In genomic region chr17:26893492-26893891, GRCm38 (mm10) we compare ENCODE assay signal across 17 mouse cellular contexts. TPM values are rescaled to one million over a fixed set of nuclear protein-coding genes. Genes with fewer than 3 reads are reported as not detected.
DNase-seq lines count a peak whose midpoint lies in the region; ATAC-seq and TF ChIP-seq lines count a peak whose summit lies in the region.
"Had no signal": no experiment of that assay in that cellular context is flagged by ENCODE, and none has a peak within 500 bp of the region (broad histone marks: within the 10 kb centered on the region; RNA-seq: fewer than 3 reads in every experiment).

No protein-coding gene starts in this region.

- DNase-seq in heart, postnatal 25 days (ENCODE audit: low spot score), result no peak
- no peak for DNase-seq in forebrain, postnatal 0 days
- DNase-seq: cerebellum, adult 9-10 months; embryo, embryonic 11 days; kidney, adult 18-20 months; thymus, postnatal 36 days had no signal

- H3ac ChIP-seq in myocyte (ENCODE audit: control insufficient read depth, insufficient read length), result no peak overlapping the region

- H3K4me1 ChIP-seq in heart, embryonic 12.5 days (replicated peaks), result peaks cover 48% of the 10 kb centered on the region
- peaks cover 24% of the 10 kb centered on the region for H3K4me1 ChIP-seq in neural tube, embryonic 13.5 days (replicated peaks)
- peaks cover 23% of the 10 kb centered on the region for H3K4me1 ChIP-seq in neural tube, embryonic 15.5 days
- H3K4me1 ChIP-seq in forebrain, postnatal 0 days (ENCODE audit: insufficient read depth), result peaks cover 26% of the 10 kb centered on the region
- peaks cover 16% of the 10 kb centered on the region for H3K4me1 ChIP-seq in midbrain, embryonic 15.5 days

- TF ChIP-seq CTCF in forebrain, postnatal 0 days (IDR thresholded peaks at IDR 0.05; ENCODE audit: low read depth), result no peak

- intact Hi-C loops in heart, postnatal 25 days (cut with DNase I), result no loop called here

- 41% methylated on average over 6 of the region's 6 CpGs for WGBS in heart, embryonic 12.5 days
- WGBS in neural tube, embryonic 13.5 days, result 60% methylated on average over 6 of the region's 6 CpGs
- 60% methylated on average over 6 of the region's 6 CpGs for WGBS in neural tube, embryonic 15.5 days
- 31% methylated on average over 6 of the region's 6 CpGs for WGBS in forebrain, postnatal 0 days
- 49% methylated on average over 6 of the region's 6 CpGs for WGBS in midbrain, embryonic 15.5 days

- no peaks in the 10 kb centered on the region for H3K36me3 ChIP-seq in heart, embryonic 12.5 days
- H3K36me3 ChIP-seq in neural tube, embryonic 13.5 days, result no peaks in the 10 kb centered on the region
- H3K36me3 ChIP-seq in neural tube, embryonic 15.5 days, result no peaks in the 10 kb centered on the region
- no peaks in the 10 kb centered on the region for H3K36me3 ChIP-seq in forebrain, postnatal 0 days (ENCODE audit: insufficient read depth)
- H3K36me3 ChIP-seq in myocyte (ENCODE audit: control insufficient read depth, insufficient read depth), result no peaks in the 10 kb centered on the region
- H3K36me3 ChIP-seq in midbrain, embryonic 15.5 days (replicated peaks), result no peaks in the 10 kb centered on the region
- H3K36me3 ChIP-seq: hindbrain, embryonic 12.5 days had no signal

- H3K4me2 ChIP-seq in heart, embryonic 12.5 days, result 0 out of 2 replicates have a peak overlapping the region, but pooled peaks have one; percentile 48
- H3K4me2 ChIP-seq in neural tube, embryonic 13.5 days, result no peak overlapping the region
- H3K4me2 ChIP-seq in neural tube, embryonic 15.5 days, result no peak overlapping the region
- H3K4me2 ChIP-seq in forebrain, postnatal 0 days (ENCODE audit: low read depth), result no peak overlapping the region
- H3K4me2 ChIP-seq in myocyte (ENCODE audit: low read depth), result peak overlapping the region; percentile 62
- no peak overlapping the region for H3K4me2 ChIP-seq in midbrain, embryonic 15.5 days
- H3K4me2 ChIP-seq: liver, embryonic 11.5 days had no signal

- H3K4me3 ChIP-seq in heart, embryonic 12.5 days, result no peak overlapping the region
- H3K4me3 ChIP-seq in neural tube, embryonic 13.5 days, result no peak overlapping the region
- H3K4me3 ChIP-seq in neural tube, embryonic 15.5 days (replicated peaks), result no peak overlapping the region
- no peak overlapping the region for H3K4me3 ChIP-seq in forebrain, postnatal 0 days (ENCODE audit: low read depth, low read length)
- H3K4me3 ChIP-seq in myocyte, result no peak overlapping the region
- no peak overlapping the region for H3K4me3 ChIP-seq in midbrain, embryonic 15.5 days
- H3K4me3 ChIP-seq: hindbrain, embryonic 12.5 days; megakaryocyte, embryonic 14.5 days had no signal

- no peaks in the 10 kb centered on the region for H3K79me2 ChIP-seq in myocyte (ENCODE audit: control insufficient read depth, insufficient read depth)

- TF ChIP-seq POLR2A in myocyte (IDR thresholded peaks at IDR 0.05; ENCODE audit: insufficient read length, low read depth), result no peak

- peak overlapping the region; percentile 32; the same call in 1 of the 2 replicates for H3K9ac ChIP-seq in heart, embryonic 12.5 days
- H3K9ac ChIP-seq in neural tube, embryonic 13.5 days, result no peak overlapping the region
- no peak overlapping the region for H3K9ac ChIP-seq in neural tube, embryonic 15.5 days (replicated peaks)
- no peak overlapping the region for H3K9ac ChIP-seq in forebrain, postnatal 0 days
- H3K9ac ChIP-seq in midbrain, embryonic 15.5 days, result no peak overlapping the region

- no peak for ATAC-seq in heart, embryonic 12.5 days (ENCODE audit: insufficient number of reproducible peaks, low FRiP score)
- ATAC-seq in neural tube, embryonic 13.5 days (ENCODE audit: low read depth), result no peak
- ATAC-seq in neural tube, embryonic 15.5 days (ENCODE audit: low FRiP score), result no peak
- ATAC-seq in forebrain, postnatal 0 days, result peak; percentile 21; the same call in 1 of the 2 replicates
- no peak for ATAC-seq in midbrain, embryonic 15.5 days (replicated peaks)

- no peaks in the 10 kb centered on the region for H3K9me3 ChIP-seq in heart, embryonic 12.5 days (replicated peaks)
- H3K9me3 ChIP-seq in neural tube, embryonic 13.5 days, result no peaks in the 10 kb centered on the region
- no peaks in the 10 kb centered on the region for H3K9me3 ChIP-seq in neural tube, embryonic 15.5 days (replicated peaks)
- H3K9me3 ChIP-seq in forebrain, postnatal 0 days (ENCODE audit: low read length), result no peaks in the 10 kb centered on the region
- no peaks in the 10 kb centered on the region for H3K9me3 ChIP-seq in midbrain, embryonic 15.5 days
- H3K9me3 ChIP-seq: hindbrain, embryonic 12.5 days had no signal

- peak overlapping the region; percentile 86 for H3K27ac ChIP-seq in heart, embryonic 12.5 days (ENCODE audit: poor library complexity, severe bottlenecking)
- H3K27ac ChIP-seq in neural tube, embryonic 13.5 days (replicated peaks), result 0 out of 2 replicates have a peak overlapping the region, but pooled peaks have one; percentile 10
- H3K27ac ChIP-seq in neural tube, embryonic 15.5 days (replicated peaks), result no peak overlapping the region
- H3K27ac ChIP-seq in forebrain, postnatal 0 days (ENCODE audit: low read depth, low read length), result no peak overlapping the region
- H3K27ac ChIP-seq in midbrain, embryonic 15.5 days, result no peak overlapping the region
- H3K27ac ChIP-seq: hindbrain, embryonic 12.5 days had no signal

- H3K27me3 ChIP-seq in heart, embryonic 12.5 days (replicated peaks), result no peaks in the 10 kb centered on the region
- H3K27me3 ChIP-seq in neural tube, embryonic 13.5 days, result peaks cover 7% of the 10 kb centered on the region; the same call in 1 of the 2 replicates
- peaks cover 4% of the 10 kb centered on the region; the same call in 1 of the 2 replicates for H3K27me3 ChIP-seq in neural tube, embryonic 15.5 days (replicated peaks)
- no peaks in the 10 kb centered on the region for H3K27me3 ChIP-seq in forebrain, postnatal 0 days (ENCODE audit: insufficient read depth, low read length)
- H3K27me3 ChIP-seq in myocyte (ENCODE audit: control insufficient read depth, insufficient read depth, insufficient read length), result peaks cover 7% of the 10 kb centered on the region
- peaks cover 5% of the 10 kb centered on the region; the same call in 1 of the 2 replicates for H3K27me3 ChIP-seq in midbrain, embryonic 15.5 days (replicated peaks)
- H3K27me3 ChIP-seq: CH12.LX had no signal

RNA-seq across cellular contexts. Expression of gene Kifc5b, which starts 23.4 kb away (rescaled TPM):
- polyA plus RNA-seq in heart, embryonic 12.5 days (2016; fragmentation: Nextera tagmentation; extraction: Ambion mirVana), result 5.2 and 5.7 TPM in 2 replicates
- total RNA-seq in heart, postnatal 25 days (2021), result under 1 TPM; 0.44 to 0.48 TPM
- 2.5 and 3.2 TPM in 2 replicates for polyA plus RNA-seq in neural tube, embryonic 13.5 days (2015; fragmentation: Nextera tagmentation; extraction: Ambion mirVana)
- polyA plus RNA-seq in neural tube, embryonic 15.5 days (2015; fragmentation: Nextera tagmentation; extraction: Ambion mirVana), result 2.3 and 3.5 TPM in 2 replicates
- total RNA-seq in forebrain, postnatal 0 days (2014; rRNA removed), result 1.0 and 3.3 TPM in 2 replicates
- polyA plus RNA-seq in forebrain, postnatal 0 days (2015; fragmentation: Nextera tagmentation; extraction: Ambion mirVana), result 0.74 and 1.5 TPM in 2 replicates
- polyA plus RNA-seq in myocyte (2012; fragmentation: generic; extraction: Trizol), result 15.4 TPM
- polyA plus RNA-seq in midbrain, embryonic 15.5 days (2015; fragmentation: Nextera tagmentation; extraction: Ambion mirVana), result 3.3 and 3.5 TPM in 2 replicates

RNA-seq across cellular contexts. Expression of gene Phf1, which starts 39.4 kb away (rescaled TPM):
- polyA plus RNA-seq in heart, embryonic 12.5 days (2016; fragmentation: Nextera tagmentation; extraction: Ambion mirVana), result 9.0 and 9.4 TPM in 2 replicates
- 10 to 100 TPM; 10.8 to 12.3 TPM for total RNA-seq in heart, postnatal 25 days (2021)
- 17.3 and 19.1 TPM in 2 replicates for polyA plus RNA-seq in neural tube, embryonic 13.5 days (2015; fragmentation: Nextera tagmentation; extraction: Ambion mirVana)
- polyA plus RNA-seq in neural tube, embryonic 15.5 days (2015; fragmentation: Nextera tagmentation; extraction: Ambion mirVana), result 27.5 and 30.5 TPM in 2 replicates
- 35.4 and 38.9 TPM in 2 replicates for total RNA-seq in forebrain, postnatal 0 days (2014; rRNA removed)
- 20.4 and 24.1 TPM in 2 replicates for polyA plus RNA-seq in forebrain, postnatal 0 days (2015; fragmentation: Nextera tagmentation; extraction: Ambion mirVana)
- polyA plus RNA-seq in myocyte (2012; fragmentation: generic; extraction: Trizol), result 9.6 TPM
- 27.2 and 29.5 TPM in 2 replicates for polyA plus RNA-seq in midbrain, embryonic 15.5 days (2015; fragmentation: Nextera tagmentation; extraction: Ambion mirVana)

RNA-seq across cellular contexts. Expression of gene Cuta, which starts 45.9 kb away (rescaled TPM):
- polyA plus RNA-seq in heart, embryonic 12.5 days (2016; fragmentation: Nextera tagmentation; extraction: Ambion mirVana), result 148 and 155 TPM in 2 replicates
- total RNA-seq in heart, postnatal 25 days (2021), result 10 to 100 TPM; 91.4 to 92.5 TPM
- 141 and 147 TPM in 2 replicates for polyA plus RNA-seq in neural tube, embryonic 13.5 days (2015; fragmentation: Nextera tagmentation; extraction: Ambion mirVana)
- 141 and 152 TPM in 2 replicates for polyA plus RNA-seq in neural tube, embryonic 15.5 days (2015; fragmentation: Nextera tagmentation; extraction: Ambion mirVana)
- total RNA-seq in forebrain, postnatal 0 days (2014; rRNA removed), result 44.4 and 44.9 TPM in 2 replicates
- 147 and 158 TPM in 2 replicates for polyA plus RNA-seq in forebrain, postnatal 0 days (2015; fragmentation: Nextera tagmentation; extraction: Ambion mirVana)
- 169 TPM for polyA plus RNA-seq in myocyte (2012; fragmentation: generic; extraction: Trizol)
- 127 and 131 TPM in 2 replicates for polyA plus RNA-seq in midbrain, embryonic 15.5 days (2015; fragmentation: Nextera tagmentation; extraction: Ambion mirVana)

RNA-seq across cellular contexts. Expression of gene Syngap1, which starts 47.6 kb away (rescaled TPM):
- polyA plus RNA-seq in heart, embryonic 12.5 days (2016; fragmentation: Nextera tagmentation; extraction: Ambion mirVana), result 1.2 and 2.2 TPM in 2 replicates
- 1 to 10 TPM; 5.3 to 5.5 TPM for total RNA-seq in heart, postnatal 25 days (2021)
- 4.1 and 4.9 TPM in 2 replicates for polyA plus RNA-seq in neural tube, embryonic 13.5 days (2015; fragmentation: Nextera tagmentation; extraction: Ambion mirVana)
- 3.7 and 3.8 TPM in 2 replicates for polyA plus RNA-seq in neural tube, embryonic 15.5 days (2015; fragmentation: Nextera tagmentation; extraction: Ambion mirVana)
- 84.2 and 85.2 TPM in 2 replicates for total RNA-seq in forebrain, postnatal 0 days (2014; rRNA removed)
- 3.1 and 5.0 TPM in 2 replicates for polyA plus RNA-seq in forebrain, postnatal 0 days (2015; fragmentation: Nextera tagmentation; extraction: Ambion mirVana)
- polyA plus RNA-seq in myocyte (2012; fragmentation: generic; extraction: Trizol), result 5.2 TPM
- polyA plus RNA-seq in midbrain, embryonic 15.5 days (2015; fragmentation: Nextera tagmentation; extraction: Ambion mirVana), result 6.0 and 7.3 TPM in 2 replicates

RNA-seq across cellular contexts. Expression of gene Nkx2-5, which starts 48.7 kb away (rescaled TPM):
- 200 and 212 TPM in 2 replicates for polyA plus RNA-seq in heart, embryonic 12.5 days (2016; fragmentation: Nextera tagmentation; extraction: Ambion mirVana)
- 10 to 100 TPM; 79.5 to 91.8 TPM for total RNA-seq in heart, postnatal 25 days (2021)
- 0.66 TPM in 1 of 2 replicates, not detected in the other for polyA plus RNA-seq in neural tube, embryonic 13.5 days (2015; fragmentation: Nextera tagmentation; extraction: Ambion mirVana)
- 0.13 TPM in 1 of 2 replicates, not detected in the other for polyA plus RNA-seq in neural tube, embryonic 15.5 days (2015; fragmentation: Nextera tagmentation; extraction: Ambion mirVana)
- total RNA-seq in forebrain, postnatal 0 days (2014; rRNA removed), result 0.14 TPM in 1 of 2 replicates, not detected in the other
- polyA plus RNA-seq in forebrain, postnatal 0 days (2015; fragmentation: Nextera tagmentation; extraction: Ambion mirVana), result not detected in 2 replicates
- 1.4 TPM for polyA plus RNA-seq in myocyte (2012; fragmentation: generic; extraction: Trizol)
- 0.10 and 0.92 TPM in 2 replicates for polyA plus RNA-seq in midbrain, embryonic 15.5 days (2015; fragmentation: Nextera tagmentation; extraction: Ambion mirVana)
- total RNA-seq: CH12.LX; gastrocnemius, adult 8-10 months; monocyte, adult 5-6 weeks had no signal
- polyA plus RNA-seq: hindbrain, embryonic 12.5 days had no signal

Comparison
In these comparisons a context has a peak if more than half of its experiments do, and no peak if none do; other contexts are left out.
1. H3K27ac ChIP-seq: peak in heart, embryonic 12.5 days (single experiment) and neural tube, embryonic 13.5 days (single experiment); none in neural tube, embryonic 15.5 days (single experiment), forebrain, postnatal 0 days (single experiment) and midbrain, embryonic 15.5 days (single experiment).
2. H3K4me2 ChIP-seq: peak in heart, embryonic 12.5 days (single experiment) and myocyte (single experiment); none in neural tube, embryonic 13.5 days (single experiment), neural tube, embryonic 15.5 days (single experiment), forebrain, postnatal 0 days (single experiment) and midbrain, embryonic 15.5 days (single experiment).